Mouse (Mus musculus): ENCODE results near the gene Gm17087.

Gene Gm17087

DNA sequence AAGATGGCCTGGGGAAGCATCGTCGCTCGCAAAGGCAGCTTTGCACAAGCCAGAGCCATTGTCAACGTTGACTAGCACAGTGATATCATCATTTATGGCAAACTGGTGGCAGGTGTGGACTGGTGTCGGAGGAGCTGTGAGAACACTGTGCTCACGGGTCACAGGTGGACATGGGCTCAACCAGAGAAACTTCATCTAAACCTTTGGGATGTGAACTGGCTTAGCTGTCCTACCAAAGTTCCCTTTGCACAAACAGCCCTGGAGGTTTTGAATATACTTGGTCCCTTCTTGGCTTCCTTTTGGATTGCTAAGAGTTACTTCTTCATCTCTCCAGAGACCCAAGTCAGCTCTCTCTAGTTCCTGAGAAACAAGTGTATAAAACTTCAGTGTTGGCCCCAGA is at the start of gene Gm17087:
Gm17087 (minus strand) TSS at position 101 of the 400 bp plus-strand sequence.
- no peak for DNase-seq (ENCODE audit: low spot score in 2 of 2)

DNA sequence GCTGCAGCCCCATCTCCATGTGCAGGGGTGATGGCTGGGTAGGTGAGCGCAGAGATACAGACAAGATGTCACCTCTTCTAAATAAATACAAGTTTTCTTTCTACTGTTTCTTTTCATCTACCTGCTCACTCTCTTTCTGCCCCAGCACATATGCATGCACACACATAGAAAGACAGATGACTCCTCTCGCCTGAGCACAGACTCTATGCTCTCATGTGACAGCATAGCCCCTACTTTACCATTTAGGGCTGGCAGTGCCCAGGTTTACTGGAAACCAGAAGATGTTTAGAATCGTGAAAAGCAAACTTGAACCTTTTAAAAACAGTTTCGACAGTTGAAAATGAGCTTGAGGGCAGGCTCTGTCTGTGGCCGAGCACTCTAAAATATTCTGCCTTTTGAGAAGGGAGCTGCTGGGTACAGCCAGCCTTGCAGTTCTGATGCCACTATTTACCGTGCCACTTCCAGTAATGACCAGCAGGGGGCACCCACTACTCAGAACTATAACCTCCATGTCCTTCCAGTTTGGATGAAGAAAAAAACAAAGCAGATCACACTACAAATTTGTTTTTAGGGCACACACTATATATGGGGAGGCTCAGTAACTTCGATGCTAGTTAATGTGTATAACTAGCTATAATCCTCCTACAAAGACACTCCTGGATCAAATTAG is 47.3 kb upstream of the Gm17087 start:
- peak; percentile 26 to 52 for DNase-seq (ENCODE audit: low spot score in 2 of 2)

DNA sequence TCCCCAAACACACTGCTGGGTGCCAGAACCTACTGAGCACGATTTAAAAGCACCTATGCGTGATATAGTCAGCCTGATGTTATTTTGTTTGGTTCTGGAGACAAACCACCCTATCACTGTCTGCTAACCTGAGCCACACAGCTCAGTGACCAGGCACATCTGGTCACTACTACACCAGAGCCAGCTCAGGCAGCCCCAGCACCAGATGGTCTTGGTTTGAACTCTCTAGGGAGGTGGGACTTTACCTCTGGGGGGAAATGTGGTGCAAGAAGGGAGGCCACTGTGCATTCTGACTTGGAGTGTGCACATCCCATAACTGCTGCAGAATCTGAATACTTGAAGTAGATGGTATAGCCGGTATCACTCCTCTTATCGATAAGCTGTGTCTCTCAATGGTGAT is 45.2 kb upstream of the Gm17087 start:
- DNase-seq (ENCODE audit: low spot score in 2 of 2): no peak

DNA sequence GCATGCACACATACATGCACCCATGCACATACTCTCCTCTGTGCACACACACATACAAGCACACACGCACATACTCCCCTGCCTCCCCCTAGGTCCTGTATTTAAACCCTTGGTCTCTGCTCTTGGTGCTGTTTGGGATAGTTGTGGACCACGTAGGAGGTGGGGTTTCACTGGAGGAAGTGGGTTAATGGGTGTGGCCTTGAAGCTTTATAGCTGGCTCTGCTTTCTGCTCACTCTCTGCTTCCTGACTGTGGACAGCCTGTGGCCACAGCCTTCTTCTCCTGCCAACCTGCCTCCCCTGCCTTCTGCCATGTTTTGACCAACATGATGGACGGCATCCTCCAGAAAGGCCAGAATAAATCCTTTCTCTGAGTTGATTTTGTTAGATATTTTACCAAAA is 39.9 kb upstream of the Gm17087 start:
- DNase-seq (ENCODE audit: low spot score in 2 of 2): no peak

DNA sequence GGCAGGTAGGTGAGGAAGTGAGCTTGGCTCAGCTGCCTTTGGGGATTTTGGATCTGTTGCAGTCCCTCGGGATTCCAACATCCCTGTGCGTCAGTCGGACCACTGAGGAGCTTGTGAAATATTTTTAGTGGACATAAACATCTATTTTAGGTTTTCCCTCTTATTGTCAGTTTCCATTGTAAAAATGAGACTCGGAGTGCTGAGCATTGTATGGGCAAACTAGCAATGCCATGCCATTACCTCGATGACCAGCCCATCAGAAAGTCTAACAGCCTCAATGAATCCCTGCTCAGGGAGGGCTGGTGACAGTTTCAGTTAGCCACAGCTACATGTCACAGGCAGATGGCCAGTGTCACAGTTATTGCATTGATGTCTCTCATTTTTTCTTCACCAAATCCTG is 39.2 kb upstream of the Gm17087 start:
- no peak for DNase-seq (ENCODE audit: low spot score in 2 of 2)

DNA sequence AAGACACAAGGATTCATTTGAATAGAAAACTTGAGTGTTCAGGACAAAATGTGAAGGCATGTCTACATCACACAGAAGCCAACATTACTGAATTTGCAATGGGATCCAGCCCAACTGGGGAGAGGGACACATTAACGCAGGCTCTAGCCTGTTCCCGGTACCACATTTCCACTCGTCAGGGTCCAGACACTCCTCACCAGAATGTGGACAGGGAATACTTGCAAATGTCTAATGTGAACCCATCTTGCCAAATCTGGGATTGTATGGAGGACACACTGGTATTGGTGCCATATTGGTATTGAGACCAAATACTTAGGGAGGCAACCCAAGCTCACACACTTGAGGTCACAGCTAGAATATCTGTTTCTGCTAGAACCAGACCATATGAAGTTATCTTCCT is 36.2 kb upstream of the Gm17087 start:
- no peak for DNase-seq (ENCODE audit: low spot score in 2 of 2)

DNA sequence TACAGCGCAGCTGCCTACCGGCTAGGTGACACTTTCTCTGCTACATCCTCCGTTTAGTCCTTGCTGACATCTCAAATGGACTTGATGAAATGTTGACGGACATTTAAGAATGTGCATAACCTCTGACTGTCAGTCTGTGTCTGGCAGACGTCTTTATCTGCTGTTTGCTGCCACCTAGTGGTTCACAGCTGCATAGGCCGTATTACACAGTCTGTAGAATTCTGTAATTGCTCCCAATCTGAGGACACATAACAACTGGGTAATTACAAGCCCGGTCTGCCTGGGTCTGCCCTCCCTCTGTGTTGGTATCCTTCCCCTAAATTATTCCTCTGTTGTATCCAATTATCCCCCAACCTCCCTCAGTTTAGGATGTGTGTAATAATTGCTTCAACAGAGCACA is 31.0 kb upstream of the Gm17087 start:
- DNase-seq (ENCODE audit: low spot score in 2 of 2): peak; percentile 44 to 53

DNA sequence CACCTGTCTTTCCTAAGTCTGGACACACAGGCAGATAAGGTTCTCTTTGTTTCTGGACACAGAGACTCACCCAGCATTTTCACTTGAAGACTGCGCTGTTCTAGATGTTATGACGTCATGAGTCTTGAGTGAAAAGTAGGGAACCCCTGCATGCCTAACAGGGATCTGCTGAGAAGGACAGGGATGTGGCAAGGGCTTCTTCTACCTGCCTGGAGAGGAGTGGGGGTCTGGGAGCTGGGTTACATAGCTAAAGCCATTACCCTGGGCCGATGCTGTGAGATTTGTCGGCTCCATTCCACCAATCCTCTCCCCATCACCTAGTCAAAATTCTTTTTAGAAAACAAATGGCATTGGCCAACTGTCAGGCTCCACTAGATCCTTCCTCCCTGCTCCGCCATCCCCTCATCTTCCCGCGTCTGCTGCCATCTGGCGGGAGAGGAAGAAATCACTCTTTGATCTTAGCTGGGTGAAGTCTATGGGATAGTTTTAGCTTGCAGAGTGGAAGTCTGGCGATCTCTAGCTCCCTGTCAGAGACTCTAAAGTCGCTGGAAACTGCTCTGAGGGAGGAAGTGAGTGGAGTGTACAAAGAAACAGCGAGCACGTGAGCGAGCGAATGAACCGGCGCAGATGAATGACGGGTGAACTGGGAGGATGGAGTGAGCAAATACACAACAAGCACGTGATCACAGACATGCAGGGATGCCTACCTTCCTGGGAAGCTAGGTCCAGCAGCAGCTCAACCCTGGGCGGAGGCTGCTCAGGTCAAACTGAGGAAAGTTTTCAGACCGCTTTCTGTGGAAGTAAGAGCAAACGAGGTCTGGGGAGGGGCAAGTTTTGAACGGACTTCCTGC is 25.9 kb upstream of the Gm17087 start:
- peak; percentile 35 to 44 for DNase-seq (ENCODE audit: low spot score in 2 of 2)

DNA sequence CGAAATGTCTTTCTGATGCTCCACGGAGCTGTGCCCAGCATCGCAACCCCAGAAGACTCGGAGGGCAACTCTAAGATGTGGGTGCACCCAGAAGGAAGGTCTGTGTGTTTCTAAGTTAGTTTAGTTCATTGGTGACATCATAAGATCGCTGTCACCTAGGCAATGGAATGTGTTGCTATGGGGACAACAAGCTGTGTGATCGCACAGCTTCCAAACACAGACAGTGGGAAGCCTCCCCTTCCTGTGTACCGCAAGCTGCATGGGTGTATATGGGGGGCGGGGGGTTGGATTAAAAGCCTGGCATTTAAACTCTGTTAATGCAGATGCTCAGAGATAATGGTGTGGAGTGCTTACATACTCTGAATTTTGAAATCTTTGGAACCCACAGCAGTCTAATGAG is 14.8 kb upstream of the Gm17087 start:
- DNase-seq (ENCODE audit: low spot score in 2 of 2): no peak

DNA sequence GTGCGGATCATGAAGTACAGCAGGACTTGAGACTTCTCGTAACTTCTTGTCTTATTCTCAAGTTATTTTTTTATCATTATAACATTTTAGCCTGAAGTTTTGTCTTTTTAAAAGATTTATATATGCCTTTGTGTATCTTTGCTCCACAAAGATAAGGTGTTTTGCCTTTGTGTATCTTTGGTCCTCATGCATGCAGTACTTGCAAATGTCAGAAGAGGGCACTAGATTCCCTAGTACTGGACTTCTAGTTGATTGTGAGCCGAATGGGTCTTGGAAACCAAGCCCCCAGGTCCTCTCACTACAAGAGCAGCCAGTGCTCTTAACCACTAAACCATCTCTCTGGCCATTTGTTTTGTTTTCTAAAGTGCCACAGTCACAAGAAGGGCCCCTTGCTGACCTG is 13.6 kb upstream of the Gm17087 start:
- DNase-seq (ENCODE audit: low spot score in 2 of 2): no peak

DNA sequence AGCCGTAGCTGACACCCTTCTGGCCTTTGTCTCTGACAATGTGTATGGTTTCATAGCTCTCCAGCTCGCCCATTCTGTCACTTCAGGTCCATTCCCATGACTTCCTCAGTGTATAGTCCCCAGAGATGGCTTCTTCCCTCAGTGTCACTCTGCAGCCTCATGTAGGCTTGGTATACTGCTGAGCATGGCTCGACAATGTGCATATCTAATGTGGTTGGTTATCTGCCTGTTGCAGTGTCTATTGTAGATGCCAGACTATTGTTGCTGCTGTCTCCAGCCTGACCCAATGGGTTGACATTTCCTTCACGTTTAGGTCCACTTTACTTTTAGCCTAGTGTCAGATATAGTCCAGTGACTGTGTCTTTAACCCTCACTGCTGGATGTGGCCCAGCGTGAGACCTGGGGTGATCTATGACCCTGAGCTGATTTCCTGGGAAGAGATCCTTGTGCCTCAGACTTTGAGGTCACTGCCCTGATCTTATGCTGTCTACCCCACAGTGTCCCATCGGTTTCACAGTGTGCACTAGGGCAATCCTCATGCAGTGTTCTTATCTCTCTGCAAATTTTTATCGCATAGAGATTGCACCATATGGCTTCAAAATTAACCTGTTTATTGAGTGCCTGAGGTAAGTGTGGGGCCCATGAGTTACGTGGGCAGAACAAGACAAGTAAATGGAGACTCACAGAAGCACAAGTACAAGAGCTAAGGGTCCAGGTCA is 7.0 kb upstream of the Gm17087 start:
- DNase-seq (ENCODE audit: low spot score in 2 of 2): no peak

DNA sequence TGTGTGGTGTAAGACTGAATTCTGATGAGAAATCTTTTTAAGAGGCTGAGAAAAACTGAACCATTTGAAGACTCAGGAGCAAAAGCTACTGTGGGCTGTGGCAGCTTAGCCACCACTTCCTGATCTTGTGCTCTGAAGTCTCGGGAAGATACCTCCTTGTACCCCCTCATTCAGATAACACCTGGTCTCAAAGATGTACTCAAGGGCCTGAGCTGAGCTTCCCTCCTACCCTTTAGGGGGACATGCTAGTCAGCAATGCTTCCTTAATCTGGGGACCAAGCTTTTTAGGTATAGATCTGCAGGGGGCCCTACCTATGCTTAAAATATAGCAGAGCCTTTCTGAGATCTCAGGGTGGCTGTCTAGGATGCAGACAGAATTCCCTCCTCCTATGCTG is 3.9 kb downstream of the Gm17087 start:
- no peak for DNase-seq (ENCODE audit: low spot score in 2 of 2)

DNA sequence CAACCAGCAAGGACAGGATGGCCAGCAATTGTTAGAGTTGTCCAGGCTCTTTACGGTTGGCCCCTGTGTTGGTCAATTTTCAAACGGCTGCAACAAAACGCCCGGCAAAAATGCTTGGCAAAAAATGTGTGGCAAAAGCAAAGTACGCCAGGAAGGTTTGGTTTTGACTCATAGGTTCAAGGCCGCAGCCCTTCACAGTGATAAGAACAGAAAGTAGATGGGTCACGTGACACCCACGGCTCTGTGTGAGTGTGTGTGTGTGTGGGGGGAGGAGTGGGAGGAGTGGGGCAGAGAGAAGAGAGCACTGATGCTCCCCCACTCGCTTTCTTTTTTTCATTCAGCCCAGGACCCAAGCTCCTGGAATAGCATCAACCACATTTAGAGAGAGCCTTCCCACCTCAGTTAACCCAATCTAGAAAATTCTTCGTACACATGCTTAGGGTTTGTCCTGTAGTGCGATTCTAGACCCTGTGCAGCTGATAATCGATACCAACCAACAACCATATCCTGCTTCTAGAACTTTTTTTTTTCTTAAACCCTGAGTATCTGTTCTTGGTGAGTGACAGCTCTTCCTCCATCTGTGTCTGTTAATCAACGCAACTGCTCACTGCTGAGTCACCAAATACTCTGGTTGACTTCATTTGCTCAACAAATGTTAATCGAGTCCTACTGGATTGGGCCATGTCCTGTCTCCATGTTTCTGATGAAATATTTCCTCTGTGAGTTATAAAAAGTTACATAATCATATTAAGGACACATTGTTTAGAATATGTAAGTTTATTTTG is 4.5 kb downstream of the Gm17087 start:
- DNase-seq (ENCODE audit: low spot score in 2 of 2): no peak

DNA sequence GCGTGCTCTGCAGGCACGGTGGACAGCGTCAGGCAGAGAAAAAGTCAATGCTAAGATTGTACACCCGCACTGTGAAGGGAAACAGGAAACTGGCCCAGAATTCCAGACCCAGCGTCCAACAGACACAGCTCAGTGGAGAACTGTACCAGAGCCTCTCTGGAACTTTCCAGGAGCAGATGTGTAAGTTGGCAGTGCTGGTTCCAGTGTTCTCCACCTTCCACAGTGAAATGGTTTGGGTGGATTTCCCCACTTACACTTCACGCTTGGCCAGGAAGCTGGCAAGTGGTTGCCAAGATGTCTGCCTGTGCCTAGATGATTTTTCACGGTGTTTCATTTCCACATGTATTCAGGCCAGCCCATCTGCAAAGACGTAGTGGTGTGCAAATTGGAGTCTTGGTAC is 8.8 kb downstream of the Gm17087 start:
- no peak for DNase-seq (ENCODE audit: low spot score in 2 of 2)

DNA sequence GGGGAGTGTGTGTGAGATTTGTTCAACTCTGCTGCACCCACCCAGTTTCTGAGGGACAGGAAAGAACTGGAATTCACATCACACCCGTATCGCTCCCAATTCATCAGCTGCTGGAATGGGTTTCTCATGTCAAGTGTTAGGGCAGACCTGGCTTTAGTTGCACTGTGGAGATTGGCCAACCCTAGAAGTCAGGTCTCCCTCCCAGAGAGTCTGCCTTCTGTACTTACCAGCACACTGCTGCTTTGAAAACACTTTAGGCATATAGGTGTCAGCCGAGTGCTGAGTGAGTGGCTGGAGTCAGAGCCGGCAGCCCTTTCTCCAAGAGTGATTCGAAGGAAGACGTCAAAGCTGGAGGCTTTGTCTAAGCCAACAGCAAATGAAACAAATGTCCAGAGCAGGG is 10.5 kb downstream of the Gm17087 start:
- no peak for DNase-seq (ENCODE audit: low spot score in 2 of 2)

DNA sequence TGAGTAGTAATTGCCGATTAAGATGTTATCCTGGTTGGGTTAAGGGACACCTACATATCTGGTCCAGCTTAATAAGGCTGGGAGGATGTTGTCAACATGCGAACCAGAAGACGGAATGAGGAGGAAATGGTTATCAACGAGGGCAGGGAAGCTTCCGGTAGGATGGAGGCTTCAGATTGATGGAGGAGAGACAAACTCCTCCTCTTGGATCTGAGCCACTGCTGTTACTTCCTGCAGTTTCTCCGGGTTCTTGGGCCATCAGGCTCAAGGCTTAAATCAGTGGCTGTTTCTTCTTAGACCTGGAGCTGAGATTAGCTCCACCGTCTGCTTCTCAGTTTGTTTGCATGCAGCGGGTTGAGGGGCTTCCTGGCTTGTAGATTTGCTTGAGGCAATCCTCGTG is 11.0 kb downstream of the Gm17087 start:
- DNase-seq (ENCODE audit: low spot score in 2 of 2): no peak

DNA sequence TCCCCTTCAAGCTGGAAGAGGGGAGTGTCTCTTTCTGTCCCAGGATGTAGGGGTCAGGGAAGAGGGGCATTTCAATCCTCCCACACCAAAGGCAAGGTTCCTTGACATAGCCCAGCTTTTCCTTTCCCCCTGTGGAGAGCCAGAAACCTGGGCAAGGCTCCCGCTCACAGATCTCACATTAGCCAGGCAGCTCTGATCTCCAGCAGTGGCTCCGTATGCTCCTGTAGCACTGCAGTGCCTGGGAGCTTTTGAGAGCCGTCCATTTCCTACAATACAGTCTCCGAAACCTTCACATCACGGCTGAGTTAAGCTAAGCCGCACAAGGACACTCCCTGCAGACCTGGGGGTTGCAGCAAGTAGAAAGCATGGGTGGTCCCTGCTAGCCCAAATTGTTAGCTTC is 12.5 kb downstream of the Gm17087 start:
- no peak for DNase-seq (ENCODE audit: low spot score in 2 of 2)

DNA sequence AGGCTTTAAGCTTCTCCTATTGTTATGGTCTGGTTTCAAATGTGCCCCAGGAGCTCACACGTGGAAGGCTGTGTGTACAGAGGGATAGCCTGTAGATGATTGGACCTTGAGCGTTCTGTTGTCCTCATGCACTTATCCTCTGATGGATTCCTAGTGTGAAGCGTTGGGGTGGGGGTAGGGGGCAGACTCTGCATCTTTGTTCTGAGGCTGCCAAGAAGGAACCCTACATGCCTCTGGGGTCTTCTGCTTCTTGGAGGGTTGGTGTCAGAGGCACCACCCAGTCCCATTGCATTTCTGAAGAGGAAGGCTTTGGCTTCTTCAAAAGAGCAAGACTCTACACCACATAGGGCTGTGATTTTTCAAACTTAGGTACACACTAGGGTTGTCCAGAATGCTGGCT is 13.1 kb downstream of the Gm17087 start:
- DNase-seq (ENCODE audit: low spot score in 2 of 2): no peak

DNA sequence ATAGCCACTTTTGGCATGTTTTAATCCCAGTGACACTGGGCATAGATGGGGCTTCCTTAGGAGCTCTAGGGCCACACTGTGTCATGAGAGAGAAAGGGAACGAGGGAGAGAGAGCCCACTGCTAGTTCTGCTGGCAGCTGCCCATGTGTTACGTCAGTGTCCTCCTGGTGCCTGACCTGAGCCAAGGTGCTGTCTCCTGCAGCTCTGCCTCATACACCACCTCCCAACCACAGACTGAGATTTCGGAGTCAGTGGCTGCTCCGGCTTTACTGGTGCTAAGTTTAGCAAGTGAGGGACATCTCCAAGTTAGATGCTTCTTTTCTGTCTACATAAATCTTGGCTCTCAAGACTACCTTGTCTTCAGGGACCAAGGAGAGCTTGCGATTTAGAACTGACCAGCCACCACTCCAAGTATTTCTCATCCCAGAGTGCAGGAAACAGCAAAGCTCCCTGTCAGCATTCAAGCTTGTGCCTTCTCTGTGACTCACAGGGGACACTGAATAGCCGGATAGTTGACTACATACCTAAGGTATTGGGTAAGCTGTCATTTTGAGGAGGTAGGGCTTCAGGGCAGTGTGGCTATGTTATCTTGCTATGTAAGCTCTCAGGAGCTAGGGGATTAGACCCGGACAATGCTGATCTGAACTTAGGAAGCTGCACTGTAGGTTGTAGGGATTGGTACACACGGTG is 14.3 kb downstream of the Gm17087 start:
- no peak for DNase-seq (ENCODE audit: low spot score in 2 of 2)

DNA sequence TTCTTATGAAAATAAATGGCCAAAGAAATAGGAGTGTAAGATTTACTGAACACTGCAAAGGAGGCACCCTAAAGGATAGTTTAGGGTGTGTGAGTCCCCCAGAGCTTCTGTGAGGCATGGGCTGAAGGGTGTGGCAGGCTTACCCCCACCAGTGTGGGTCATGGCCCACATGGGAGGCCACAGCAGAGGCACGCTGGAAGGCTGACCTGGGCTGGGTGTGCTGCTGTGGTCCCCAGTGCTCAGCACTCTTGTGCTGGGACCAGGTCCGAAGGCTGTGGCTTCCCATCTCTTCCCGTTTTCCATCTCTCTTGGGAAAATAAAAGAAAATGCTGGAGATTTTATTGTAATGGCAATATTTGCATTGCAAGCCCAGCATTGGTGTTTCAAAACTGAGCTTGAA is 15.1 kb downstream of the Gm17087 start:
- no peak for DNase-seq (ENCODE audit: low spot score in 2 of 2)

DNA sequence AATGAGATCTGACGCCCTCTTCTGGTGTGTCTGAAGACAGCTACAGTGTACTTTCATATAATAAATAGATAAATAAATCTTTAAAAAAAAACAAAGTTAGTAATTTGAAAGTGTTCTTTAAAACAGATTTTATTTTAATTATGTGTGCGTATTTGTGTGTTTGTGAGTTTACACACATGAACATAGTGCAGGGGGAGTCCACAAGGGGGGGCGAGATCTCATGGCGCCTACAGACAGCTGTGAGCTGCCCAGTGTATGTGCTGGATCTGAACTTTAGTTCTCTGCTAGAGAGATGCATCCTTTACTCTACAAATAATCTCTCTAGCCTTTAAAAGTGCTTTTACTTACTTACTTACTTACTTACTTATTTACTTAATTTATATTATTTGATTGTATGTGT is 18.0 kb downstream of the Gm17087 start:
- DNase-seq (ENCODE audit: low spot score in 2 of 2): no peak
